Mouse (Mus musculus) embryo, embryonic 10.5 days (tissue): ENCODE measurements around the gene Snrnp48.

Experiments used
- DNase-seq: peaks from one replicate; pipeline ENCODE4 v3.0.0-alpha.2; 2015; ENCODE audit warnings: low spot score

The Snrnp48 gene

GRCm38 (mm10) chr13:38269055-38269692 is 64.4 kb downstream of the Snrnp48 start:
- DNase-seq = no peak

- no peak for DNase-seq
Measured at GRCm38 (mm10) chr13:38272624-38273023, 67.9 kb downstream of the Snrnp48 start.
